Mouse (Mus musculus) gonadal fat pad, adult 2 months (tissue): ENCODE results near the gene Sel1l. TPM values are rescaled to one million over a fixed set of nuclear protein-coding genes. Genes with fewer than 3 reads are reported as not detected.
"Not testable (repeated sequence)": the region's sequence is repeated elsewhere in the genome, so short reads cannot be mapped to it uniquely, and the experiment has no call there.

Experiments
- DNase-seq: peaks from one replicate; pipeline ENCODE4 v3.0.0-alpha.2; 2012; ENCODE audit warnings: low read depth
- polyA plus RNA-seq: library from polyadenylated mRNA; depleted of rRNA; stranded (reverse); fragments of >200 nt; gene quantifications from 2 replicates; pipeline ENCODE4 v1.2.3, GENCODE M21; 2012

The Sel1l gene
- polyA plus RNA-seq, 1 experiment, result 37.4 TPM

- no peak for DNase-seq
These were observed 30.2 kb downstream of the Sel1l start for GRCm38 (mm10) chr12:91818726-91819125.

GRCm38 (mm10) chr12:91815990-91816389, 33.0 kb downstream of the Sel1l start:
- DNase-seq, result no peak

GRCm38 (mm10) chr12:91815552-91815951, 33.4 kb downstream of the Sel1l start:
- no peak for DNase-seq

GRCm38 (mm10) chr12:91808911-91809310, 40.0 kb downstream of the Sel1l start:
- no peak for DNase-seq

- DNase-seq, result no peak
These were observed 41.2 kb downstream of the Sel1l start for GRCm38 (mm10) chr12:91807761-91808160.

GRCm38 (mm10) chr12:91807095-91807494, 41.9 kb downstream of the Sel1l start:
- no peak for DNase-seq

- DNase-seq, result no peak
These were observed 44.7 kb downstream of the Sel1l start for GRCm38 (mm10) chr12:91804262-91804661.

- no peak for DNase-seq
These were observed 45.6 kb downstream of the Sel1l start for GRCm38 (mm10) chr12:91803207-91803932.

- DNase-seq, result no peak
These were observed 46.3 kb downstream of the Sel1l start for GRCm38 (mm10) chr12:91802586-91803206.

- no peak for DNase-seq
These were observed 48.0 kb downstream of the Sel1l start for GRCm38 (mm10) chr12:91800861-91801385.

GRCm38 (mm10) chr12:91799821-91800335, 49.1 kb downstream of the Sel1l start:
- DNase-seq, result no peak

- no peak for DNase-seq
These were observed 49.6 kb downstream of the Sel1l start for GRCm38 (mm10) chr12:91799379-91799773.

GRCm38 (mm10) chr12:91798720-91799378, 50.1 kb downstream of the Sel1l start:
- DNase-seq, result no peak

GRCm38 (mm10) chr12:91796774-91797173, 52.2 kb downstream of the Sel1l start:
- DNase-seq, result no peak

- no peak for DNase-seq
These were observed 55.7 kb downstream of the Sel1l start for GRCm38 (mm10) chr12:91793266-91793665.

GRCm38 (mm10) chr12:91791822-91792221, 57.1 kb downstream of the Sel1l start:
- DNase-seq, result no peak

- no peak for DNase-seq
These were observed 59.2 kb downstream of the Sel1l start for GRCm38 (mm10) chr12:91789801-91790200.

- DNase-seq, result not testable (repeated sequence)
These were observed 60.5 kb downstream of the Sel1l start for GRCm38 (mm10) chr12:91788446-91788845.

GRCm38 (mm10) chr12:91787959-91788437, 61.0 kb downstream of the Sel1l start, which contains the start of gene Ston2:
Gene Ston2 (minus strand): TSS chr12:91788387.
- DNase-seq, result no peak

GRCm38 (mm10) chr12:91786355-91786754, 62.6 kb downstream of the Sel1l start:
- DNase-seq, result no peak

- DNase-seq, result no peak
These were observed 67.5 kb downstream of the Sel1l start for GRCm38 (mm10) chr12:91781432-91781831.

- no peak for DNase-seq
These were observed 68.4 kb downstream of the Sel1l start for GRCm38 (mm10) chr12:91780531-91780930.
